ENCODE assay signal across 20 mouse cellular contexts in the genomic region with DNA sequence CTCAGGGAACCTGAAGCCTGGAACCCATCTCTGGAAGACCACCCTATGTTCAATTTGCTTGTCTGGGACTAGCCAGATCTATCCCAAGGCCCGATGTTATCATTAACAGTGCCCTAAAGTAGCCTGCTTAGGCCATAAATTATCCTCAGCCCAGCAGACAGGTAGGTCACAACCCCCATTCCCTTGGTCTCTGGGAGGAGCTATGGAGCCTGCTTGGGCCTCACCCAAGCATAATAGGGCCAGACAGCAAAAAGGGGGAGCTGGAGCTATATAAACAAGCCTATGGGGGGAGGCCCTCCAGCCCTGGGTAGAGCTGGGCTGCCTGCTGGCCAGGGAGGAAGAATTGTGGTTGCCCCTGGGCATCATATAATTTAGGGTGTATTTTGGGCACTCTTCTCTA. TPM values are rescaled to one million over a fixed set of nuclear protein-coding genes. Genes with fewer than 3 reads are reported as not detected.
DNase-seq lines count a peak whose midpoint lies in the region; ATAC-seq and TF ChIP-seq lines count a peak whose summit lies in the region.
"Had no signal": no experiment of that assay in that cellular context is flagged by ENCODE, and none has a peak within 500 bp of the region (broad histone marks: within the 10 kb centered on the region; RNA-seq: fewer than 3 reads in every experiment).

No protein-coding gene starts in this region.

- peak overlapping the region; percentile 36; the same call in 1 of the 2 replicates for H3K27ac ChIP-seq in kidney, postnatal 0 days
- peak overlapping the region; percentile 79 for H3K27ac ChIP-seq in limb, embryonic 10.5 days
- no peak overlapping the region for H3K27ac ChIP-seq in midbrain, embryonic 10.5 days (replicated peaks)
- H3K27ac ChIP-seq: forebrain, embryonic 12.5 days; hindbrain, embryonic 15.5 days; layer of hippocampus, adult 2 months; liver, embryonic 14.5 days; midbrain, embryonic 13.5 days; neural tube, embryonic 13.5 days had no signal

- no peaks in the 10 kb centered on the region; the same call in 1 of the 2 replicates for H3K27me3 ChIP-seq in kidney, postnatal 0 days (ENCODE audit: insufficient read depth, low read length)
- H3K27me3 ChIP-seq in limb, embryonic 10.5 days (ENCODE audit: low read depth, poor library complexity, severe bottlenecking), result peaks cover 6% of the 10 kb centered on the region; the same call in 1 of the 2 replicates
- H3K27me3 ChIP-seq in midbrain, embryonic 10.5 days (ENCODE audit: low read depth, poor library complexity, severe bottlenecking), result peaks cover 90% of the 10 kb centered on the region

- peaks cover 33% of the 10 kb centered on the region for H3K4me1 ChIP-seq in kidney, postnatal 0 days (replicated peaks; ENCODE audit: insufficient read depth, low read length)
- H3K4me1 ChIP-seq in limb, embryonic 10.5 days, result peaks cover 81% of the 10 kb centered on the region
- H3K4me1 ChIP-seq in midbrain, embryonic 10.5 days, result peaks cover 31% of the 10 kb centered on the region

- DNase-seq in kidney, postnatal 0 days (ENCODE audit: low spot score), result peak; percentile 83
- no peak for DNase-seq in kidney, postnatal 14 days
- DNase-seq in embryo, embryonic 11 days, result peak; percentile 48
- DNase-seq in limb, embryonic 10.5 days (ENCODE audit: low spot score), result no peak
- peak; percentile 39 for DNase-seq in yolk sac, embryonic 10.5 days (ENCODE audit: low spot score)
- no peak for DNase-seq in right cerebral cortex, adult 18-20 months
- DNase-seq in midbrain, embryonic 10.5 days (ENCODE audit: low spot score), result no peak
- DNase-seq: adrenal gland, adult 2 months; cerebellum, adult 9-10 months; gastrocnemius, postnatal 14 days; heart, adult 18-20 months; heart, postnatal 4 days; right cerebral cortex, postnatal 25 days had no signal

- no peaks in the 10 kb centered on the region for H3K36me3 ChIP-seq in kidney, postnatal 0 days (ENCODE audit: insufficient read depth, low read length)
- no peaks in the 10 kb centered on the region for H3K36me3 ChIP-seq in limb, embryonic 10.5 days
- no peaks in the 10 kb centered on the region for H3K36me3 ChIP-seq in midbrain, embryonic 10.5 days
- H3K36me3 ChIP-seq: forebrain, embryonic 12.5 days; hindbrain, embryonic 15.5 days; midbrain, embryonic 13.5 days; neural tube, embryonic 13.5 days had no signal

- peak; percentile 11; the same call in 1 of the 2 replicates for TF ChIP-seq CTCF in kidney, postnatal 0 days (IDR thresholded peaks at IDR 0.05; ENCODE audit: low read depth)

- WGBS in kidney, postnatal 0 days, result 0% methylated on average over 1 of the region's 1 CpGs
- WGBS in limb, embryonic 10.5 days, result 13% methylated on average over 1 of the region's 1 CpGs
- WGBS in midbrain, embryonic 10.5 days, result 92% methylated on average over 1 of the region's 1 CpGs

- ATAC-seq in kidney, postnatal 0 days (replicated peaks; ENCODE audit: low FRiP score, low read depth), result peak; percentile 31; the same call in 1 of the 2 replicates
- ATAC-seq: intestine, embryonic 16.5 days; midbrain, embryonic 13.5 days had no signal

- no peak overlapping the region for H3K4me3 ChIP-seq in kidney, postnatal 0 days (replicated peaks; ENCODE audit: low read depth, low read length)
- H3K4me3 ChIP-seq in limb, embryonic 10.5 days, result no peak overlapping the region
- H3K4me3 ChIP-seq in midbrain, embryonic 10.5 days, result no peak overlapping the region
- H3K4me3 ChIP-seq: forebrain, embryonic 12.5 days; hindbrain, embryonic 15.5 days; layer of hippocampus, adult 2 months; midbrain, embryonic 13.5 days; neural tube, embryonic 13.5 days had no signal

- no peak overlapping the region for H3K4me2 ChIP-seq in kidney, postnatal 0 days (ENCODE audit: low read length)
- H3K4me2 ChIP-seq: forebrain, embryonic 12.5 days; hindbrain, embryonic 15.5 days; midbrain, embryonic 13.5 days; neural tube, embryonic 13.5 days had no signal

- H3K9ac ChIP-seq in kidney, postnatal 0 days (ENCODE audit: low read depth, low read length), result peak overlapping the region; percentile 18; the same call in 1 of the 2 replicates
- H3K9ac ChIP-seq: forebrain, embryonic 12.5 days; hindbrain, embryonic 15.5 days; liver, embryonic 14.5 days; midbrain, embryonic 13.5 days; neural tube, embryonic 13.5 days had no signal

- H3K9me3 ChIP-seq in kidney, postnatal 0 days (replicated peaks; ENCODE audit: low read length), result no peaks in the 10 kb centered on the region
- no peaks in the 10 kb centered on the region for H3K9me3 ChIP-seq in limb, embryonic 10.5 days (replicated peaks)
- no peaks in the 10 kb centered on the region for H3K9me3 ChIP-seq in midbrain, embryonic 10.5 days (replicated peaks)
- H3K9me3 ChIP-seq: forebrain, embryonic 12.5 days; hindbrain, embryonic 15.5 days; midbrain, embryonic 13.5 days; neural tube, embryonic 13.5 days had no signal

RNA-seq across cellular contexts. Expression of a gene that starts 59.3 kb away (rescaled TPM):
- polyA plus RNA-seq in kidney, postnatal 0 days (2015; fragmentation: Nextera tagmentation; extraction: Ambion mirVana), result 353 and 441 TPM in 2 replicates
- polyA plus RNA-seq in limb, embryonic 10.5 days (2016; fragmentation: Nextera tagmentation; extraction: Ambion mirVana), result 81.4 and 104 TPM in 2 replicates
- polyA plus RNA-seq in midbrain, embryonic 10.5 days (2016; fragmentation: Nextera tagmentation; extraction: Ambion mirVana), result 85.4 and 177 TPM in 2 replicates

Comparison
In these comparisons a context has a peak if more than half of its experiments do, and no peak if none do; other contexts are left out.
1. DNase-seq: peak in kidney, postnatal 0 days (single experiment), embryo, embryonic 11 days (single experiment) and yolk sac, embryonic 10.5 days (single experiment); none in kidney, postnatal 14 days (single experiment), limb, embryonic 10.5 days (single experiment), right cerebral cortex, adult 18-20 months (single experiment) and midbrain, embryonic 10.5 days (single experiment).